Mouse (Mus musculus): ENCODE data around the gene Ugt8a. TPM values are rescaled to one million over a fixed set of nuclear protein-coding genes. Genes with fewer than 3 reads are reported as not detected.

Gene Ugt8a
- polyA plus RNA-seq, 1 experiment from 2014 or later, result 18.7 TPM

- 1% methylated on average over 27 of the region's 37 CpGs for WGBS
- ATAC-seq (ENCODE audit: insufficient read depth, low FRiP score), result peak; percentile 74; the same call in 1 of the 2 replicates
These were observed 314 bp upstream of the Ugt8a start for GRCm38 (mm10) chr3:125938756-125939109.

GRCm38 (mm10) chr3:125937536-125938091 is 805 bp downstream of the Ugt8a start:
- Histone ChIP-seq H3K9ac (ENCODE audit: low read length) (peak overlapping the region; percentile 76), H3K4me1 (ENCODE audit: control insufficient read depth, insufficient read depth, low read length) (no peaks in the 10 kb centered on the region), H3K36me3 (ENCODE audit: control insufficient read depth, insufficient read depth, low read length) (no peaks in the 10 kb centered on the region), H3K27me3 (ENCODE audit: control insufficient read depth, insufficient read depth, low read length) (peaks cover 8% of the 10 kb centered on the region), H3K4me3 (replicated peaks; ENCODE audit: low read length) (peak overlapping the region; percentile 71), H3K27ac (ENCODE audit: low read length) (peak overlapping the region; percentile 70), H3K4me2 (ENCODE audit: low read depth, low read length) (peak overlapping the region; percentile 89), H3K9me3 (replicated peaks; ENCODE audit: control insufficient read depth, low read length) (no peaks in the 10 kb centered on the region)
- peak; percentile 54 for ATAC-seq (ENCODE audit: insufficient read depth, low FRiP score)
- WGBS, result under 1% methylated on average over 41 of the region's 43 CpGs

More at GRCm38 (mm10) chr3:125938756-125939109, 314 bp upstream of the Ugt8a start:
- Histone ChIP-seq H3K27ac (ENCODE audit: low read length) (peak overlapping the region; percentile 29; the same call in 1 of the 2 replicates), H3K4me2 (ENCODE audit: low read depth, low read length) (peak overlapping the region; percentile 89), H3K27me3 (ENCODE audit: control insufficient read depth, insufficient read depth, low read length) (peaks cover 8% of the 10 kb centered on the region), H3K9me3 (replicated peaks; ENCODE audit: control insufficient read depth, low read length) (no peaks in the 10 kb centered on the region), H3K9ac (ENCODE audit: low read length) (peak overlapping the region; percentile 76), H3K4me3 (replicated peaks; ENCODE audit: low read length) (peak overlapping the region; percentile 71), H3K36me3 (ENCODE audit: control insufficient read depth, insufficient read depth, low read length) (no peaks in the 10 kb centered on the region), H3K4me1 (ENCODE audit: control insufficient read depth, insufficient read depth, low read length) (no peaks in the 10 kb centered on the region)

DNA sequence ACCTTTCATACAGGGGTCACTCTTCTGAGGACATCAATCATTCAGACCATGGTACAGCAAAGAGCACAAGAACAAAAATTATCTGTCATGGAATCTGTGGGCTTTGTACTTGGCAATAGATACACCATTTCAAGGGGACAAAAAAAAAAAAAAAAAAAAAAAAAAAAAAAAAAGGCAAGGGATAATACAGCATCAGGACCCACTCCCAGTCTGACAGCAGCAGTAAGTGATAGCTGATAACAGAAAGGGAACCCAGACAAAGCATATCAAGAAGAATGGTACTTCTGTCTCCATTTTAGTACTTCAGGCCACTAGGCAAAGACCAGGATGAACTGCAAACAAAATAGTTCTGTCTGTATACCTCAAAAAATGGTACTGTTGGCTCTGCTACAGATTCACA is 2.6 kb downstream of the Ugt8a start:
- Histone ChIP-seq H3K4me3 (replicated peaks; ENCODE audit: low read length) (no peak overlapping the region), H3K27me3 (ENCODE audit: control insufficient read depth, insufficient read depth, low read length) (peaks cover 8% of the 10 kb centered on the region), H3K27ac (ENCODE audit: low read length) (no peak overlapping the region), H3K9ac (ENCODE audit: low read length) (no peak overlapping the region), H3K4me2 (ENCODE audit: low read depth, low read length) (no peak overlapping the region), H3K36me3 (ENCODE audit: control insufficient read depth, insufficient read depth, low read length) (no peaks in the 10 kb centered on the region), H3K4me1 (ENCODE audit: control insufficient read depth, insufficient read depth, low read length) (0 out of 2 replicates have a peak, but pooled peaks cover 3% of the 10 kb centered on the region), H3K9me3 (replicated peaks; ENCODE audit: control insufficient read depth, low read length) (no peaks in the 10 kb centered on the region)
- ATAC-seq (ENCODE audit: insufficient read depth, low FRiP score), result no peak

GRCm38 (mm10) chr3:125932594-125933237 is 5.7 kb downstream of the Ugt8a start:
- H3K27ac ChIP-seq (ENCODE audit: low read length), result peak overlapping the region; percentile 79
- no peaks in the 10 kb centered on the region for H3K9me3 ChIP-seq (replicated peaks; ENCODE audit: control insufficient read depth, low read length)
- 0 out of 2 replicates have a peak, but pooled peaks cover 3% of the 10 kb centered on the region for H3K4me1 ChIP-seq (ENCODE audit: control insufficient read depth, insufficient read depth, low read length)
- H3K4me2 ChIP-seq (ENCODE audit: low read depth, low read length), result no peak overlapping the region
- WGBS, result 61% methylated on average over 3 of the region's 3 CpGs
- H3K4me3 ChIP-seq (replicated peaks; ENCODE audit: low read length), result no peak overlapping the region
- H3K9ac ChIP-seq (ENCODE audit: low read length), result no peak overlapping the region
- H3K36me3 ChIP-seq (ENCODE audit: control insufficient read depth, insufficient read depth, low read length), result no peaks in the 10 kb centered on the region
- ATAC-seq (ENCODE audit: insufficient read depth, low FRiP score), result no peak; the same call in 1 of the 2 replicates
- peaks cover 3% of the 10 kb centered on the region for H3K27me3 ChIP-seq (ENCODE audit: control insufficient read depth, insufficient read depth, low read length)

DNA sequence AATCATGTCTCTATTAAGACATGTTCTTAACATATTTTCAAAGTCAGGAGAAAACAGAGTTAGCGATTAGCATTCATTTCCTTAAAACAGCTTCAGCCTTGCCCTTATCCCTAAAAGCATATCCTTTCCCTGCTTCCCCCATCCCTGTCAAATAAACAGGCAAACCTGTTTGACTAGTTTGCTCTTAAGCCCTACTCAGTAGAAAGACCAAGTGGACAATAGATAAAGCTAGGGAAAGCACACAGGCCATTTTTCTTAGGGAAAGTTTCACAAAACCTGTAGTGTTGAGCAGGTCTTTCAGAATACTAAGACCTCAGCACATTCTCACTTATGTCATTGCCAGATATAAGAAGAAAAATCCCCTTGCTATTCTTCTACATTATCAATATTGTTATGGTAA is 7.4 kb downstream of the Ugt8a start:
- Histone ChIP-seq H3K27ac (ENCODE audit: low read length) (peak overlapping the region; percentile 84; the same call in 1 of the 2 replicates), H3K4me3 (replicated peaks; ENCODE audit: low read length) (no peak overlapping the region), H3K4me2 (ENCODE audit: low read depth, low read length) (peak overlapping the region; percentile 31; the same call in 1 of the 2 replicates), H3K27me3 (ENCODE audit: control insufficient read depth, insufficient read depth, low read length) (no peaks in the 10 kb centered on the region), H3K4me1 (ENCODE audit: control insufficient read depth, insufficient read depth, low read length) (0 out of 2 replicates have a peak, but pooled peaks cover 3% of the 10 kb centered on the region), H3K9ac (ENCODE audit: low read length) (no peak overlapping the region), H3K9me3 (replicated peaks; ENCODE audit: control insufficient read depth, low read length) (no peaks in the 10 kb centered on the region), H3K36me3 (ENCODE audit: control insufficient read depth, insufficient read depth, low read length) (no peaks in the 10 kb centered on the region)
- WGBS, result 20% methylated on average over 1 of the region's 1 CpGs
- ATAC-seq (ENCODE audit: insufficient read depth, low FRiP score), result peak; percentile 83

GRCm38 (mm10) chr3:125920876-125921275 is 17.5 kb downstream of the Ugt8a start:
- WGBS, result 48% methylated on average over 2 of the region's 2 CpGs
- Histone ChIP-seq H3K9me3 (replicated peaks; ENCODE audit: control insufficient read depth, low read length) (no peaks in the 10 kb centered on the region), H3K27ac (ENCODE audit: low read length) (no peak overlapping the region), H3K36me3 (ENCODE audit: control insufficient read depth, insufficient read depth, low read length) (no peaks in the 10 kb centered on the region), H3K4me2 (ENCODE audit: low read depth, low read length) (no peak overlapping the region), H3K27me3 (ENCODE audit: control insufficient read depth, insufficient read depth, low read length) (no peaks in the 10 kb centered on the region), H3K4me1 (ENCODE audit: control insufficient read depth, insufficient read depth, low read length) (0 out of 2 replicates have a peak, but pooled peaks cover 2% of the 10 kb centered on the region), H3K9ac (ENCODE audit: low read length) (no peak overlapping the region), H3K4me3 (replicated peaks; ENCODE audit: low read length) (no peak overlapping the region)
- ATAC-seq (ENCODE audit: insufficient read depth, low FRiP score), result no peak

DNA sequence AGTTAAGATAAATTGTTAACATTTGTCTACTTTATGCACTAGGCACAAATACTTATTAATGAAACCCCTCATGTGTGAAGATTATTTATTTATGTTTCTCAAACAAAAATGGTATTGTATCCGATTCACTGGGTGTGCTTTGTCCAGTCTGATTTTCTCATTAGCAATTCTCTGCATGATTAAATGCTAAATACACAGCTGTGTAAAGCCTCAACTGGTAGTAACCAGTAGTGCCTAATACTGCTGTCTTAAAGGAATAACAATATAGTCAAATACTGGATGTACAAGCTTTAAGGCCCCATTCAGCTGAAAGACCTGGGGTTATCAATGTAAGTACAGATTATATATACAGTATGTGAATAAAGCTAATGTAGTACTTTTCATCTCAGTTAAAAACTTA is 39.4 kb downstream of the Ugt8a start:
- no peak for ATAC-seq (ENCODE audit: insufficient read depth, low FRiP score)
- H3K4me1 ChIP-seq (ENCODE audit: control insufficient read depth, insufficient read depth, low read length), result no peaks in the 10 kb centered on the region
- H3K4me3 ChIP-seq (replicated peaks; ENCODE audit: low read length), result no peak overlapping the region
- H3K9me3 ChIP-seq (replicated peaks; ENCODE audit: control insufficient read depth, low read length), result no peaks in the 10 kb centered on the region
- WGBS, result 56% methylated on average over 1 of the region's 1 CpGs
- no peak overlapping the region for H3K9ac ChIP-seq (ENCODE audit: low read length)
- H3K4me2 ChIP-seq (ENCODE audit: low read depth, low read length), result no peak overlapping the region
- no peak overlapping the region for H3K27ac ChIP-seq (ENCODE audit: low read length)
- no peaks in the 10 kb centered on the region for H3K27me3 ChIP-seq (ENCODE audit: control insufficient read depth, insufficient read depth, low read length)
- no peaks in the 10 kb centered on the region for H3K36me3 ChIP-seq (ENCODE audit: control insufficient read depth, insufficient read depth, low read length)

DNA sequence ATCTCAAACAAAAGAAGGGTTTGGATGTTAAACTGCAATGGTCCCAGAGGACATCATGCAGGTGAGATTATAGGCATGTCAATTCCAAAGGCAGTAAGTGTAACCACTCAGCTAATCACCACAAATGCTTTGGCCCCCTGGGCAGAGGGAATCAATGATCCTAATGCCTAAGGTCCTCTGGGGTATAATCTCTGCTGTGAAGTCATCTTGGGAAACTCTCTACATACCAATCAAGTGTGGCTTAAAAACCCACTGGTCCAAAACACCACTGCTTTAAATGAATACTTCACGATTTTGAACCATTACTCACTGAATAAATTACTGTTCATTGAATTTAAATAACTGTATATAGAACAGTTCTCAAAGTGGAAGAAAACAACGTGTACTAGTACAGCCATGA is 51.3 kb downstream of the Ugt8a start:
- Histone ChIP-seq H3K4me3 (replicated peaks; ENCODE audit: low read length) (no peak overlapping the region), H3K36me3 (ENCODE audit: control insufficient read depth, insufficient read depth, low read length) (no peaks in the 10 kb centered on the region), H3K27me3 (ENCODE audit: control insufficient read depth, insufficient read depth, low read length) (no peaks in the 10 kb centered on the region), H3K4me1 (ENCODE audit: control insufficient read depth, insufficient read depth, low read length) (0 out of 2 replicates have a peak, but pooled peaks cover 2% of the 10 kb centered on the region), H3K4me2 (ENCODE audit: low read depth, low read length) (no peak overlapping the region), H3K9ac (ENCODE audit: low read length) (no peak overlapping the region), H3K9me3 (replicated peaks; ENCODE audit: control insufficient read depth, low read length) (no peaks in the 10 kb centered on the region), H3K27ac (ENCODE audit: low read length) (no peak overlapping the region)
- no peak for ATAC-seq (ENCODE audit: insufficient read depth, low FRiP score)
- WGBS, result 63% methylated on average over 2 of the region's 2 CpGs

DNA sequence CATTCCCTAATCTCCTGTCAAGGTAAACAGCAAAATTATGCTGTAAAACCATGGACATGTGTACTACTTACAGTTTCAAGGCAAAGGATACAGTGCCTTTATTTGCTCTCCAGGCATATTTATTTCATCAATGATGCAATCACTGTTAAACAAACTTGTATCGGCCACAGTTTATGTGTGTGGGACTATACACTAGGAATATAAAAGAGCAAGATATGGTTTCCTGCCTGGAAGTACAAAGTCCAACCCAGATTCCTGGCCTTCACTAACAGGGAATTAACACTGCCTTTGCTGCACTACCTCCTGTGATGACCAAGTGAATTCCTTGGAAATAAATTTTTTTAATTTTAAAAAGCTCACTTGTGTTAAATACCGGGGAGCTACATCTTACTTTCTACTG is 53.5 kb downstream of the Ugt8a start:
- no peaks in the 10 kb centered on the region for H3K36me3 ChIP-seq (ENCODE audit: control insufficient read depth, insufficient read depth, low read length)
- no peak overlapping the region for H3K4me2 ChIP-seq (ENCODE audit: low read depth, low read length)
- 0 out of 2 replicates have a peak, but pooled peaks cover 2% of the 10 kb centered on the region for H3K4me1 ChIP-seq (ENCODE audit: control insufficient read depth, insufficient read depth, low read length)
- no peaks in the 10 kb centered on the region for H3K9me3 ChIP-seq (replicated peaks; ENCODE audit: control insufficient read depth, low read length)
- no peak overlapping the region for H3K4me3 ChIP-seq (replicated peaks; ENCODE audit: low read length)
- ATAC-seq (ENCODE audit: insufficient read depth, low FRiP score), result peak; percentile 91; the same call in 1 of the 2 replicates
- WGBS, result 64% methylated on average over 2 of the region's 2 CpGs
- H3K27me3 ChIP-seq (ENCODE audit: control insufficient read depth, insufficient read depth, low read length), result no peaks in the 10 kb centered on the region
- H3K27ac ChIP-seq (ENCODE audit: low read length), result no peak overlapping the region
- H3K9ac ChIP-seq (ENCODE audit: low read length), result no peak overlapping the region
